Mouse (Mus musculus): ENCODE measurements around the gene Cryzl1. TPM values are rescaled to one million over a fixed set of nuclear protein-coding genes. Genes with fewer than 3 reads are reported as not detected.

Cryzl1 gene
- polyA plus RNA-seq, 1 experiment, result 11.8 TPM

DNA sequence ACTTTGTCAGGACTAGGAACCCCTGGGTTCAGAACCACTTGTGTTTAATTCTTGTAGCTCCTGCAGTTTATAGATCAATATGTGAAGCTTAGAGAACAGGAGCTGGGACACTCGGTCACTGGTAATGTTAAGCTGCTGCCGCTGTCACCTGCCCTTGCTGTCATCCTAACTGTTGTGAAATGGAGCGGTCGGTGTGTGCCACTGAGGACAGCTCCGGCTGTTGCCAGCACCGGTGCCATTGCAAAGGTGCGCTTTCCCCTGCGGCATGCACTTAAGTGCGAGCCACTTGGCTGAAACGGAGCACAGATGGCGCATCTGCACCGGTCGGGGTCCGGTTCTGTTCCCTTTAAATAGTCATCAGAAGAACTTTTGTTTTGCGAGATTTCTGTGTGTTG, 37.0 kb upstream of the Cryzl1 start:
- no peak overlapping the region for H3K27ac ChIP-seq (ENCODE audit: insufficient read depth, low read depth, low read length)
- WGBS, result 94% methylated on average over 15 of the region's 15 CpGs
- H3K27me3 ChIP-seq (ENCODE audit: control insufficient read depth, insufficient read depth, low read length), result no peaks in the 10 kb centered on the region
- TF ChIP-seq POLR2A (IDR thresholded peaks at IDR 0.05; ENCODE audit: low read depth, low read length) (no peak), CTCF (IDR thresholded peaks at IDR 0.05; ENCODE audit: extremely low read depth, insufficient read length, insufficient replicate concordance, low read depth, low read length) (no peak)
- 0 out of 2 replicates have a peak, but pooled peaks cover 4% of the 10 kb centered on the region for H3K4me1 ChIP-seq (ENCODE audit: control insufficient read depth, insufficient read depth, insufficient read length, low read length)
- no peak overlapping the region for H3K4me3 ChIP-seq (ENCODE audit: low read depth, low read length)
- H3K36me3 ChIP-seq (ENCODE audit: control insufficient read depth, insufficient read depth, low read length), result no peaks in the 10 kb centered on the region; the same call in 1 of the 2 replicates

DNA sequence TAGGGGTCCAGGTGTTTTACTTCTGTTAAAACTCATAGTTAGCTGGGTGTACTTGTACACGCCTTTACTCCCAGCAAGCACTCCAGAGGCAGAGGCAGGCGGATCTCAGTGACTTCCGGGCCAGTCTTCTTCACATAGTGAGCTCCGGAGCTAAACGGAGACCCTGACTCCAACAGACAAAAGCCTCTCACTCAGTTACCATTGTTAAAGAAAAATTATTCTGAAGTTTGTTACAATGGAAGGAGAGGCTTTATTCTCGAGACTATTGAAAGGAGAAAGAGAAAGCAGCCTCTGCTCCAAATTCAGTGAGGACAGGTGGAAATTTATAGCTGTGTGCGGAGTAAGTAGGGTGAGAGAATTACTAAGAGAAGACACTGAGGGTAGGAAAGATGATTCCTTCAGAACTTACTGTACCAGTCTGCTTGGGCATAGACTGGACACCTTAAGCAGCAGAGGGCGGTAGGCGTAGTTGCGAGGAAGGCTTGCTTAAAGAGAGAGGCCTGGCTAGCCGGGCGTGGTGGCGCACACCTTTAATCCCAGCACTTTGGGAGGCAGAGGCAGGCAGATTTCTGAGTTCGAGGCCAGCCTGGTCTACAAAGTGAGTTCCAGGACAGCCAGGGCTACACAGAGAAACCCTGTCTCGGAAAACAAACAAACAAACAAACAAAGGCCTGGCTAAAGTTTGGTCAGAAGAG, 36.5 kb upstream of the Cryzl1 start:
- Histone ChIP-seq H3K27ac (ENCODE audit: insufficient read depth, low read depth, low read length) (no peak overlapping the region), H3K27me3 (ENCODE audit: control insufficient read depth, insufficient read depth, low read length) (no peaks in the 10 kb centered on the region), H3K4me3 (ENCODE audit: low read depth, low read length) (no peak overlapping the region), H3K4me1 (ENCODE audit: control insufficient read depth, insufficient read depth, insufficient read length, low read length) (peaks cover 4% of the 10 kb centered on the region; the same call in 1 of the 2 replicates), H3K36me3 (ENCODE audit: control insufficient read depth, insufficient read depth, low read length) (no peaks in the 10 kb centered on the region; the same call in 1 of the 2 replicates)
- 93% methylated on average over 15 of the region's 15 CpGs for WGBS
- TF ChIP-seq POLR2A (IDR thresholded peaks at IDR 0.05; ENCODE audit: low read depth, low read length) (no peak), CTCF (IDR thresholded peaks at IDR 0.05; ENCODE audit: extremely low read depth, insufficient read length, insufficient replicate concordance, low read depth, low read length) (no peak)

DNA sequence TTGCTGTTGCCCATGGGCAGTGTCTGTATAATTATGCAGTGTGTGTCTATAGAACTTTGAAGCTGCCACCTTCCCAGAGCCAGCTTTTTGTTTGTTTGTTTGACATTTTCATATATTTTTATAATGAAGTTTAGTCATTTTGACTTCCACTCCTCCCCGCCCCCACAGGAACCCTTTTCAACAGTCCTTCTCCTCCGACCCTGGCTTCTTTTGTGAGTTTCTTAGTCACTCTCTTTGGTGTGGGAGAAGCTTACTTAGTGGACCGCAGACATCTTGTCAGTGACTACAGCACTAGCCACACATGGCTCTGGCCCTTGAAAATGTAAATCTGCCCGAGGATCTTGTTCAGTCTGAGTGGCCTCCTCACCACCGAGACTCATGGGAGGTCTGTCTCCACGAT, 35.6 kb upstream of the Cryzl1 start:
- Histone ChIP-seq H3K36me3 (ENCODE audit: control insufficient read depth, insufficient read depth, low read length) (no peaks in the 10 kb centered on the region; the same call in 1 of the 2 replicates), H3K27me3 (ENCODE audit: control insufficient read depth, insufficient read depth, low read length) (no peaks in the 10 kb centered on the region), H3K27ac (ENCODE audit: insufficient read depth, low read depth, low read length) (no peak overlapping the region), H3K4me3 (ENCODE audit: low read depth, low read length) (no peak overlapping the region), H3K4me1 (ENCODE audit: control insufficient read depth, insufficient read depth, insufficient read length, low read length) (peaks cover 2% of the 10 kb centered on the region; the same call in 1 of the 2 replicates)
- WGBS, result 78% methylated on average over 6 of the region's 6 CpGs
- no peak for TF ChIP-seq POLR2A (IDR thresholded peaks at IDR 0.05; ENCODE audit: low read depth, low read length)
- no peak for TF ChIP-seq CTCF (IDR thresholded peaks at IDR 0.05; ENCODE audit: extremely low read depth, insufficient read length, insufficient replicate concordance, low read depth, low read length)

DNA sequence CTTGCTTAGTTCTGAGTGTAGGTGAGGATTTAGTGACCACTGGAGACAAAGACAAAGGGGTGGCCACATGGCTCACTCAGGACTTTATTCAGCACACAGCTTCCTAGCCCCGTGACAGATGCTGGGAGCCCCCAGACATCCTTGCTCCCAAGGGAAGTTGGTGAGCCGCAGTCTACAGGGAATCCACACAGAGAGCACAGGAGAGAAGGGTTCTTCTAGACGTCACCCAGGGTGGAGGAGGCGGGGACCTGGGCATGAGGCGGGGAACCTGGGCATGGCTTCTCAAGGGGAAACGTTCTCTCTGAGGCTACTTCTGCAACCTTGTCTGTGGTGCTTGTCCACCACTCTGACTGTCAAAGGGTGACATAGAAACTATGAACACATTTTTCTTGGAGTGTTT, 35.2 kb upstream of the Cryzl1 start:
- Histone ChIP-seq H3K27ac (ENCODE audit: insufficient read depth, low read depth, low read length) (no peak overlapping the region), H3K36me3 (ENCODE audit: control insufficient read depth, insufficient read depth, low read length) (no peaks in the 10 kb centered on the region; the same call in 1 of the 2 replicates), H3K27me3 (ENCODE audit: control insufficient read depth, insufficient read depth, low read length) (no peaks in the 10 kb centered on the region), H3K4me1 (ENCODE audit: control insufficient read depth, insufficient read depth, insufficient read length, low read length) (peaks cover 2% of the 10 kb centered on the region; the same call in 1 of the 2 replicates), H3K4me3 (ENCODE audit: low read depth, low read length) (no peak overlapping the region)
- TF ChIP-seq POLR2A (IDR thresholded peaks at IDR 0.05; ENCODE audit: low read depth, low read length) (no peak), CTCF (IDR thresholded peaks at IDR 0.05; ENCODE audit: extremely low read depth, insufficient read length, insufficient replicate concordance, low read depth, low read length) (no peak)
- 65% methylated on average over 6 of the region's 6 CpGs for WGBS

DNA sequence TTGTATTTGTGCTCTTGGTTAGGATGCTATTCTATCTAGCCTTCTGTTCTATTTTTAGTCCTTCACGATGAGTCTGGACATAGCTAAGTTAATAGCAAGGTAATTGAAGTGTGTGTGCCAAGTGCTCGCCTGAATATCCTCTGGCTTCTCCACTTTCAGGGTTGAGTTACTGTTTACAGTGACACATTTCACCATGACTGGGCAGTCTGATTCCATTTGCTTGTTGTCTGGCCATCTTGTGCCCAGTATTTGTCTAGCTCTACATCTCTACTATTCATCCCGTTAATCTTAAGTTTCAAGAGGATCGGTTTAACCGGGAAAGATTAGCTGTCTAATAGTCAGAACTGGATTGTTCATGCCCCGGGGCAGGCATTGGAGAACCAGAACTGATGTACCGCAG, 33.7 kb upstream of the Cryzl1 start:
- Histone ChIP-seq H3K27me3 (ENCODE audit: control insufficient read depth, insufficient read depth, low read length) (no peaks in the 10 kb centered on the region), H3K4me1 (ENCODE audit: control insufficient read depth, insufficient read depth, insufficient read length, low read length) (peaks cover 2% of the 10 kb centered on the region; the same call in 1 of the 2 replicates), H3K27ac (ENCODE audit: insufficient read depth, low read depth, low read length) (no peak overlapping the region), H3K4me3 (ENCODE audit: low read depth, low read length) (no peak overlapping the region), H3K36me3 (ENCODE audit: control insufficient read depth, insufficient read depth, low read length) (no peaks in the 10 kb centered on the region; the same call in 1 of the 2 replicates)
- TF ChIP-seq POLR2A (IDR thresholded peaks at IDR 0.05; ENCODE audit: low read depth, low read length), result no peak
- no peak for TF ChIP-seq CTCF (IDR thresholded peaks at IDR 0.05; ENCODE audit: extremely low read depth, insufficient read length, insufficient replicate concordance, low read depth, low read length)
- WGBS, result 82% methylated on average over 7 of the region's 7 CpGs

DNA sequence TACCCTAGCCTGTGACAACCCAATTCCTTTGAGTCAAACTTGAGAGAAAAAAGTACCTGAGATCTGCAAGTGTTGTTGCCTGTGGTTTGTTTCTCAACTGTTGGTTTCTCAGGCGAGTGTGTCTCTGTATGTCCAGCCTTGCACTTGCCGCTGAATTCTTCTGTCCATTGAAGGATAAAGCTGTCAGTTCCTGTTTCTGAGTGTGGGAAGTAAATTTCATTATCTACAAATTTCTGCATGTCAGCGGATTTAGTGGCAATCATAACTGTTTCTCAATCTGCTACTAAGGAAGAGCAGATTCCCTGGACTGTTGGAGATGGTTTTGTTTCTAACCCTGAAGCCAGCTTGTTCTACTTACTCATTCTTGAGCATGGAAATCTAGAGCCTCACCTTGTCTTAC, 33.0 kb upstream of the Cryzl1 start:
- no peak overlapping the region for H3K4me3 ChIP-seq (ENCODE audit: low read depth, low read length)
- TF ChIP-seq POLR2A (IDR thresholded peaks at IDR 0.05; ENCODE audit: low read depth, low read length) (no peak), CTCF (IDR thresholded peaks at IDR 0.05; ENCODE audit: extremely low read depth, insufficient read length, insufficient replicate concordance, low read depth, low read length) (no peak)
- WGBS, result 80% methylated on average over 3 of the region's 3 CpGs
- H3K27ac ChIP-seq (ENCODE audit: insufficient read depth, low read depth, low read length), result no peak overlapping the region
- H3K27me3 ChIP-seq (ENCODE audit: control insufficient read depth, insufficient read depth, low read length), result no peaks in the 10 kb centered on the region
- H3K4me1 ChIP-seq (ENCODE audit: control insufficient read depth, insufficient read depth, insufficient read length, low read length), result peaks cover 2% of the 10 kb centered on the region; the same call in 1 of the 2 replicates
- no peaks in the 10 kb centered on the region; the same call in 1 of the 2 replicates for H3K36me3 ChIP-seq (ENCODE audit: control insufficient read depth, insufficient read depth, low read length)

DNA sequence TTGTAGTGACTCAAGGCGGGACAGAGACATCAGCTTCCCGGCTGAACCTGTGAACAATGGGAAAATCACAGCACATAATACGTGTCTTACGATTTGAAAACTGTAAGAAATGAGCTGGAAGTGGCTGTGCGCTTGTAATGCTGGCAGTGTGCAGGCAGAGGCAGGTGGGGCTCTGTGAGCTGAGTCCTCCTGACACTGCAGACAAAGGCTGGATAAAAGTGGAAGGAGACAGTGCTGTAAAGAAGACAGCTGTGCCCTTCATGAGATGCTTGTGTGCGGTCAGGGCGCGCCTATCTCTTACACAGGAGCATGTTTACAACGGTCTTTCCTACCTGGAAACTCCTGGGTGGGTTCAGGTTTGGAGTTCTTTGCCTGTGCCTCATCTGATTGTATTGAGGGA, 32.4 kb upstream of the Cryzl1 start:
- TF ChIP-seq CTCF (IDR thresholded peaks at IDR 0.05; ENCODE audit: extremely low read depth, insufficient read length, insufficient replicate concordance, low read depth, low read length) (no peak), POLR2A (IDR thresholded peaks at IDR 0.05; ENCODE audit: low read depth, low read length) (no peak)
- 82% methylated on average over 9 of the region's 9 CpGs for WGBS
- H3K36me3 ChIP-seq (ENCODE audit: control insufficient read depth, insufficient read depth, low read length), result no peaks in the 10 kb centered on the region; the same call in 1 of the 2 replicates
- H3K27ac ChIP-seq (ENCODE audit: insufficient read depth, low read depth, low read length), result no peak overlapping the region
- H3K4me3 ChIP-seq (ENCODE audit: low read depth, low read length), result no peak overlapping the region
- no peaks in the 10 kb centered on the region for H3K27me3 ChIP-seq (ENCODE audit: control insufficient read depth, insufficient read depth, low read length)
- peaks cover 2% of the 10 kb centered on the region; the same call in 1 of the 2 replicates for H3K4me1 ChIP-seq (ENCODE audit: control insufficient read depth, insufficient read depth, insufficient read length, low read length)

Data from small intestine, adult 2 months (tissue).